10 mouse cellular contexts compared by ENCODE assay signal in the genomic region with DNA sequence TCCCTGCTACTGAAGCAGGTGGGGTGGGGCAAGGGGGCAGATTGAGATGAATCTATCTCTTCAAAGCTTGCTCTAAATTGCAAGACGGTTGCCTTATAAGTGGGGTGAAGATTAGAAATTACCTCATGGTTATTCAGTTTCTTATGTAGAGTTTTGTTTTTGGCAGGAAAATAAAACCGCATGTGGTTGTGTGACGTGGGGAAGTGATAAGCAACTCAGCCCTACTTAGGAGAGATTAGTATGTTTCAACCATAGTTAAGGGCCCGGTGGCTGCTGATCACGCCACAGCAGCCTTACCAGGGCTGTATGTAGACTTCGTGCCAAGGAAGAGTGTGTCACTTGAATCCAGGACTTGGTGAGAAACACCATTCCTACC.
DNase-seq lines count a peak whose midpoint lies in the region; ATAC-seq and TF ChIP-seq lines count a peak whose summit lies in the region.
"Had no signal": no experiment of that assay in that cellular context is flagged by ENCODE, and none has a peak within 500 bp of the region (broad histone marks: within the 10 kb centered on the region; RNA-seq: fewer than 3 reads in every experiment).

No protein-coding gene starts in this region.

- H3K9ac ChIP-seq in liver, postnatal 0 days (replicated peaks): no peak overlapping the region
- no peak overlapping the region for H3K9ac ChIP-seq in lung, postnatal 0 days (replicated peaks; ENCODE audit: low read depth)

- H3K27me3 ChIP-seq in liver, postnatal 0 days (ENCODE audit: insufficient read depth, low read length): no peaks in the 10 kb centered on the region
- H3K27me3 ChIP-seq in lung, postnatal 0 days (replicated peaks; ENCODE audit: insufficient read depth, low read length): no peaks in the 10 kb centered on the region

- TF ChIP-seq EP300 in liver, postnatal 0 days (IDR thresholded peaks at IDR 0.05; ENCODE audit: low read depth): peak; percentile 77
- no peak for TF ChIP-seq EP300 in lung, postnatal 0 days (IDR thresholded peaks at IDR 0.05)

- H3K4me1 ChIP-seq in liver, postnatal 0 days (ENCODE audit: insufficient read depth): no peaks in the 10 kb centered on the region
- no peaks in the 10 kb centered on the region for H3K4me1 ChIP-seq in lung, postnatal 0 days (ENCODE audit: insufficient read depth, low read depth, low read length)

- no peak overlapping the region for H3K4me3 ChIP-seq in gastrocnemius, adult 2 months
- no peak overlapping the region for H3K4me3 ChIP-seq in liver, postnatal 0 days (ENCODE audit: low read depth, low read length)
- no peak overlapping the region for H3K4me3 ChIP-seq in lung, postnatal 0 days (ENCODE audit: low read depth, low read length)

- H3K4me2 ChIP-seq in liver, postnatal 0 days (ENCODE audit: low read depth, low read length): peak overlapping the region; percentile 22; the same call in 1 of the 2 replicates
- H3K4me2 ChIP-seq in lung, postnatal 0 days (replicated peaks; ENCODE audit: low read depth, low read length): no peak overlapping the region
- H3K4me2 ChIP-seq: heart, embryonic 11.5 days had no signal

- peak; percentile 60 for ATAC-seq in liver, postnatal 0 days
- no peak for ATAC-seq in lung, postnatal 0 days

- TF ChIP-seq CTCF in gastrocnemius, adult 2 months (IDR thresholded peaks at IDR 0.05): no peak
- no peak for TF ChIP-seq CTCF in liver, postnatal 0 days (IDR thresholded peaks at IDR 0.05; ENCODE audit: low read depth)
- no peak for TF ChIP-seq CTCF in lung, postnatal 0 days (IDR thresholded peaks at IDR 0.05)

- intact Hi-C loops in gastrocnemius, adult 2 months (cut with DNase I): no loop called here

- no peaks in the 10 kb centered on the region for H3K36me3 ChIP-seq in liver, postnatal 0 days (replicated peaks; ENCODE audit: insufficient read depth, low read length)
- H3K36me3 ChIP-seq in lung, postnatal 0 days (ENCODE audit: insufficient read depth, low read length): no peaks in the 10 kb centered on the region

- no peaks in the 10 kb centered on the region for H3K9me3 ChIP-seq in liver, postnatal 0 days (ENCODE audit: low read length)
- H3K9me3 ChIP-seq in lung, postnatal 0 days (ENCODE audit: low read length): no peaks in the 10 kb centered on the region

- DNase-seq in gastrocnemius, adult 2 months: no peak
- DNase-seq in gastrocnemius, adult 18-20 months (ENCODE audit: low spot score): no peak
- peak; percentile 99 for DNase-seq in 416B (ENCODE audit: low read depth)
- peak; percentile 19 for DNase-seq in c-Kit-positive CD71-negative TER-119-negative erythroid progenitor cells, embryonic 14.5 days (ENCODE audit: low read depth)
- DNase-seq in liver, postnatal 0 days: no peak
- DNase-seq in ovary, postnatal 10 days (ENCODE audit: low spot score): no peak
- no peak for DNase-seq in lung, postnatal 0 days (ENCODE audit: low spot score)
- DNase-seq in right cerebral cortex, postnatal 25 days: no peak
- DNase-seq: thymus, postnatal 25 days had no signal

- 38% methylated on average over 6 of the region's 6 CpGs for WGBS in liver, postnatal 0 days (ENCODE audit: insufficient replicate concordance)
- 68% methylated on average over 6 of the region's 6 CpGs for WGBS in lung, postnatal 0 days

- H3K27ac ChIP-seq in gastrocnemius, adult 2 months: peak overlapping the region; percentile 84
- peak overlapping the region; percentile 57; the same call in 1 of the 2 replicates for H3K27ac ChIP-seq in liver, postnatal 0 days (ENCODE audit: low read depth)
- H3K27ac ChIP-seq in lung, postnatal 0 days (ENCODE audit: low read length): no peak overlapping the region

Comparison
In these comparisons a context has a peak if more than half of its experiments do, and no peak if none do; other contexts are left out.
1. DNase-seq: peak in 416B (single experiment) and c-Kit-positive CD71-negative TER-119-negative erythroid progenitor cells, embryonic 14.5 days (single experiment); none in gastrocnemius, adult 2 months (single experiment), gastrocnemius, adult 18-20 months (single experiment), liver, postnatal 0 days (single experiment), ovary, postnatal 10 days (single experiment), lung, postnatal 0 days (single experiment) and right cerebral cortex, postnatal 25 days (single experiment).